Mouse (Mus musculus) layer of hippocampus, postnatal 14 days (tissue): Measurements from ENCODE around the gene Ifnar1. TPM values are rescaled to one million over a fixed set of nuclear protein-coding genes. Genes with fewer than 3 reads are reported as not detected.
"Not testable (repeated sequence)": the region's sequence is repeated elsewhere in the genome, so short reads cannot be mapped to it uniquely, and the experiment has no call there.

Experiments
- DNase-seq, 2 experiments: peaks; one replicate each; pipeline ENCODE4 v3.0.0; 2021 to 2022; ENCODE audit warnings: low spot score in 2 of 2, mixed read lengths in 1 of 2
- long read RNA-seq, 2 experiments: library from polyadenylated mRNA; stranded (forward); transcript quantifications; one replicate each; pipeline ENCODE4 v2.0.0; 2021
- total RNA-seq, 2 experiments: library from RNA; stranded (reverse); gene quantifications; 2 replicates each; pipeline ENCODE4 v1.2.3; 2021

Ifnar1 gene
- total RNA-seq: 10 to 100 TPM; 59.9 to 66.3 TPM
- long read RNA-seq, experiment 1, transcript Ifnar1-201 (11 exons, 3,909 nt): major isoform, 16 of 26 reads
- long read RNA-seq, experiment 1, partial matches to known transcripts: 4 of 26 reads
- long read RNA-seq, experiment 1, other reads (novel, unspliced or antisense): 6 of 26 reads
- long read RNA-seq, experiment 2, transcript Ifnar1-201 (11 exons, 3,909 nt): major isoform, 12 of 19 reads
- long read RNA-seq, experiment 2, partial matches to known transcripts: 1 of 19 reads
- long read RNA-seq, experiment 2, other reads (novel, unspliced or antisense): 6 of 19 reads

GRCm38 (mm10) chr16:91484808-91485700 lies at the start of gene Ifnar1:
TSS of gene Ifnar1 (plus strand) at chr16:91485238.
- DNase-seq: peak; percentile 94 to 98

DNA sequence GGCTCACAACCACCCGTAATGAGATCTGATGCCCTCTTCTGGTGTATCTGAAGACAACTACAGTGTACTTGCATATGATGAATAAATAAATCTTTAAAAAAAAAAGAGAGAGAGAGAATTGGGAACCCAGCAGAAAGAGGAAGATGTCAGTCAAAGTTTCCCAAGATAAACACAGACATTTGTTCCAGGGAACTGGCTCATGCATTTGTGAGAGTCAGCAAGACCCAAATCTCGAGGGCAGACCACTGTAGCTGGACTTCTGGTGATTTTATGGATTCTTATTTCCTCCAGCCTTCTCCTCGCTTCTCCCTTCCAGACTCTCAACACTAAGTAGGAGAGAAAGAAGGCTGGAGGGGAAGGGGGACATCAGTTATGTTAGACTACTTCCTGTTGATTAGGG lies 47.0 kb upstream of the Ifnar1 start:
- no peak for DNase-seq

DNA sequence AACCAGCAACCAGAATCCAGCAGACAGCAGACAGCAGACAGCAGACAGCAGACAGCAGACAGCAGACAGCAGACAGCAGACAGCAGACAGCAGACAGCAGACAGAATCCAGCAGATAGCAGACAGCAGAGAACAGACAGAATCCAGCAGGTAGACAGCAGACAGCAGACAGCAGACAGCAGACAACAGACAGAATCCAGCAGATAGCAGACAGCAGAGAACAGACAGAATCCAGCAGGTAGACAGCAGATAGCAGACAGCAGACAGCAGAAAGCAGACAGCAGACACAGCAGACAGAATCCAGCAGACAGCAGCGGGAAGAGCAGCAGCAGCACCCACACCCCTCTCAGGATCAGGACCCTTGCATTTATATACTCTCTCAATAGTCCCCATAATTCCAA lies 46.4 kb upstream of the Ifnar1 start:
- DNase-seq: not testable (repeated sequence)

GRCm38 (mm10) chr16:91441366-91441765 lies 43.7 kb upstream of the Ifnar1 start:
- DNase-seq: no peak

GRCm38 (mm10) chr16:91441811-91442240 lies 43.2 kb upstream of the Ifnar1 start:
- DNase-seq: no peak

GRCm38 (mm10) chr16:91442446-91442845 lies 42.6 kb upstream of the Ifnar1 start:
- no peak for DNase-seq

DNA sequence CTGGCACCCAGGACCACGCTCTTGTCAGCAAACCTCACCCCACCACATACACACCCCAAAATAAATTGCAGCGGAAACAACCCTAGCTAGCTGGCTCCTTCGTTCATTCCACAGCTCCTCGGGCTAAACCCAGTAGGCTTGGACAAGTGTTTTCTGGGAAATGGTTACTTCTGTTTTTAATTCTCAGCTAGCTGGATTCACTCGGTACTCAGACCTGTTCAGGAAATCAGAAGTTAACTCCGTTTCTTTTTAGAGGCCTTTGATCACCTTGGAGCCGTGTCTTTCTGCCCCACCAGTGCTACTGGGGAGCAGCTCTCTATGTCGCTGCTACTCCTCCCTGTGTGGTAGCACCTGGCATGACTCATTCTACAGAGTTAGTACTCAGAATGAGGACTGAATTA lies 41.8 kb upstream of the Ifnar1 start:
- DNase-seq: no peak

- DNase-seq: no peak
Measured at GRCm38 (mm10) chr16:91444847-91445246, 40.2 kb upstream of the Ifnar1 start.

GRCm38 (mm10) chr16:91445566-91445965 lies 39.5 kb upstream of the Ifnar1 start:
- DNase-seq: no peak

DNA sequence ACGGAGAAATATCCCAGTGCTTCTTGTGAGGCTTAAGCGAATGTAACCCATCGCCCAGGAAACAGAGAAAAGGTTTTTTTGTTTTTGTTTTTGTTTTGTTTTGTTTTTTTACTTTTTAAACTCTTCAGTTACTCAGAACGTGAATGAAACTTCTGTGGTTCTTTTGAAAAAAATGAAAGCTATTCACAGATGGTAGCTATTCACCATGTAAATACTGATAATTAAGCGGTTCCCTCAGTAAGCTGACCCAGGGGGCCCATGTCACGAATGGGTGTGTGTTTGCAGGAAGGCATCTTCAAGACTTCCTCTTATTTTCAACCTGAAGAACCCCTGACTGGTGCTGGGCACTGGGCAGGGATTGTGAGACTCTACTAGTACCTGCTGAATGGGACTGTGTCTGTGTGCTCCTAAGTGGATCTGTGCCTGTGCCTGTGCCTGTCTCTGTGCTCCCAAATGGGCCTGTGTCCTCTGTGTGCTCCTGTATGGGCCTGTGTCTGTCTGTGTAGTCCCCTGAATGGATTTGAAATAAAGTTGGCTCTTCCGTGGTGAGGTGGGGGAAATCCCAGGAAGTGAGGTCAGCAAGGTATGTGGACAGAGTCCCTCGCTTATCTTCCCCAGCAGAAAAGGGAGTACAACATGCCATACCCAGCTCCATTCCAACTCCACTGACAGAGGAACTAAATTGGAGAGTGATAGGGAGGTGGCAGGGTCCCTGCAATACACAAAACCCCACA lies 38.1 kb upstream of the Ifnar1 start:
- no peak for DNase-seq

- no peak for DNase-seq
Measured at GRCm38 (mm10) chr16:91447512-91447900, 37.5 kb upstream of the Ifnar1 start.

DNA sequence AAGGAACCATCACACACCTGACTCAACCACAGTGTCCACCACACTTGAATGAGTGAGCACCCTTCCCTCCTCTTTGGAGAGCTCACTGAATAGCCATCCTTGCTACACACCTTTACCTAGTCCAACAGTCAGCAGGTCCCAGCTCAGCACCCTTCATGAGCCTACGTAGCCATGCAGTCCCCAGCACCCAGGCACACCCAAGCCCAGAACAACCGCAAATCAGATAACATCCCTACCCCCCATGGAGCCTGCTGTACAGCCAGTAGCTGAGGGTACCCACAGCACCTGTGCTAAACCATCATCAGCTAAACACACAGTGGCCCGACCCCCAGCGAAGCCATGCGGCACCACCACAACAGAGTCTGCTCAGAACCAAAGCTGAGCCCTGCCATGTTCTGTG lies 37.0 kb upstream of the Ifnar1 start:
- no peak for DNase-seq

DNA sequence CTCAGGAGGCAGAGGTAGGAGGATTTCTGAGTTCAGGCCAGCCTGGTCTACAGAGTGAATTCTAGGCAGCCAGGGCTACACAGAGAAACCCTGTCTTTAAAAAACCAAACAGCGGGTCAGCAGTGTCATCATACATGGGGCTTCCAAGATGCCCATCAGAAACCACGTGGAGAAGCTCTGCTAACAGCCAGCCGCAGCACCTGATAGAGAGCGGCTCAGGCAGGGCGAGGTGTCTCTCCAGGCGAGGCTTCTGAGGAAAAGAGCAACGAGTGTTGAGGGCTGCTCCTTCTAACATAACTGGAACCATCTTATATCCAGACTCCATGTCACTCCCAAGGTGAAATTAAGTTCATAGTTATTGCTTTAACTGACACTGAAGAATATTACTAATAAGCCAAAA lies 36.1 kb upstream of the Ifnar1 start:
- no peak for DNase-seq

DNA sequence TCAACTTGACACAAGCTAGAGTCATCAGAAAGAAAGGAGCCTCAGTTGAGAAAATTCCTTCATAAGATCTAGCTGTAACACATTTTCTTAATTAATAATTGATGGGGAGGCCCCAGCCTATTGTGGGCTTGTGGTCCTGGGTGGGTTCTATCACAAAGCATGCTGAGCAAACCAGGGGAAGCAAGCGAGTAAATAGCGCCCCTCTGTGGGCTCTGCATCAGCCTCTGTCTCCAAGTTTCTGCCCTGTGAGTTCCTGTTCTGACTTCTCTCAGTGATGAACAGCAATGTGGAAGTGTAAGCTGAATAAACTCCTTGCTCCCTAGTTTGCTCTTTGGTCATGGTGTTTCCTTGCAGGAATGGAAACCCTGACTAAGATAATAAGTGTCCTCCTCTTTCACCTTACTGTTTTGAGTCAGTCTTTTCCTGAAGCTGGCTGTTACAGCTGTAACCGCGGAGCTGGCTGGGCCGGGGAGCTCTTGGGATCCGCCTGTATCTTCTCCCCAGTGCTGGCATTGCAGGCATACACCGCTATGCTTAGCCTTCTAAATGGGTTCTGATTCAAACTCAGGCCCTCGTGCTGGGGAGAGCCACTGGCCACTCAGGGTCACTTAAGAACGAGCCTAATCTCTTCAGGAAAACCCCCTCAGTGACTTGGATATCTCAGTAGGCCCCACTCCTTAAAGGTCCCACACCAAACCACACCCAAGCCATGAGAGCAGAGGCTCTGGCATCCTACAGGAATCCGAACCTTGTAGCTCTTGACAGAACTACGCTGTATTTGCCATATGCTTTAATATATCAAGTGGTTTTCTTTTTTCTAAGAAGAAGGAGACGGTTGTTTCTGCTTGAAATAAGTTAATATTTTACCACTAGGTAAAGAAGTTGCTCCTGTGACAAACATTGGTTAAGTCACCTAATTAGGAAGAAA lies 34.6 kb upstream of the Ifnar1 start:
- DNase-seq: no peak

- no peak for DNase-seq
Measured at GRCm38 (mm10) chr16:91451949-91452348, 33.1 kb upstream of the Ifnar1 start.

DNA sequence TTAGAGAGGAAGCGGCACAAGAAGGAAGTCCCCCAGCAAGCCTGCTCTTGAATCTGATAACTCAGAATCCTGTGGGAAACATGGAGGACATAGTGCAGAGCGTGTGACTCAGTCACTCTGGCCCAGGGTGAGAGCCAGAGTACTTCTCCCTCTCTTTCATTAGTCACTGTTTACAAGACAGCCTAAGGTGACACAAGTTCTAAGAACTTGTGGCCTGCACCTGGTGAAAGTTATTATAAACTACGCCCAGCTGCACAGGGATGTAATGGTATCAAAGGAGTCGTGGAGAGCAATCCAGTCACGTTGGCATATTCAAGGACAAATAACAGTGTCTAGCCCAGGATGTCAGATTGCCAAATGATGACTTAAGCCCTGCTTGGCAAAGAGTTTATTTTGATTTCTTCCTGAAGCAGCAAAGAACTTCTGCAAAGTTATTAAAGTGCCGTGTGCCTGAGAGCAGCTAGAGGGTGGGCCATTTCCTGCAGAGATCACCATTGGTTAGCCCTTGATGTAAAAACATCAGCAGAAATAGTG lies 32.6 kb upstream of the Ifnar1 start:
- DNase-seq: no peak

GRCm38 (mm10) chr16:91455868-91456267 lies 29.2 kb upstream of the Ifnar1 start:
- DNase-seq: no peak

DNA sequence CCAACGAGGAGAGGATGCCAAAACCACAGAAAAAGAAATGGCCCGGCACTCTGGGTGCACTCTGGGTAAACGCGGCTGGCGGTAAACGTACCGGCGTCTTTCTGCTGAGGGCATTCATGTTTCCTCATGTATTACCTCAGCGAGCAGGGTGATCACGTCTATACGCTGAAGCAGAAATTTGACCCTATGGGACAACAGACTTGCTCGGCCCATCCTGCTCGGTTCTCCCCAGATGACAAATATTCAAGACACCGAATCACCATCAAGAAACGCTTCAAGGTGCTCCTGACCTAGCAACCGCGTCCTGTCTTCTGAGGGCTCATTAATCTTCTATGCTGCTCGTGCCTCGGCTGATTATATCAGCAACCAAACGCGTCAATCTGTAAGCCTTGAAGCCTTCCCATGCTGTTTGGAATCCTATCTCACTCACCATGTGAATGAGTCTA lies 26.7 kb upstream of the Ifnar1 start:
- no peak for DNase-seq

DNA sequence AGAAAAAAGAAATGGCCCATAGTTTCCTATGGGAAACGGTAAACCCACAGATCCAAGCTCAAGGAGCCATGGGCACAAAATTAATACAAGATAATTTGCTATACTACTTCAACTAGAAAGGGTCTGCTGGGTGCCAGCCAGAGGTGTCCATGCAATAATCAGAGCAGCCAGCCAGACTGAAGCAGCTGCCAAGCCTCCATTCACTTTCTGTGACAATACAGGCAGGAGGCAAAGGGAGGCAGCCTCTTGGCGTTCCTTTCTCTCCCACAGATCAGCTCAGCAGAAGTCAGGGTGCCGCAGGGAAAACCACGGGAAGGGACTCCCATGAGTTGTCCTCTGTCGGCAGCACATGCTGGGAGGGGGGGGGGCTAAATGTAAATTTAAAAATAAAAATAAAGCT lies 26.1 kb upstream of the Ifnar1 start:
- no peak for DNase-seq

- DNase-seq: no peak
Measured at GRCm38 (mm10) chr16:91459396-91459795, 25.6 kb upstream of the Ifnar1 start.
